10 mouse cellular contexts compared by ENCODE assay signal in the genomic region with DNA sequence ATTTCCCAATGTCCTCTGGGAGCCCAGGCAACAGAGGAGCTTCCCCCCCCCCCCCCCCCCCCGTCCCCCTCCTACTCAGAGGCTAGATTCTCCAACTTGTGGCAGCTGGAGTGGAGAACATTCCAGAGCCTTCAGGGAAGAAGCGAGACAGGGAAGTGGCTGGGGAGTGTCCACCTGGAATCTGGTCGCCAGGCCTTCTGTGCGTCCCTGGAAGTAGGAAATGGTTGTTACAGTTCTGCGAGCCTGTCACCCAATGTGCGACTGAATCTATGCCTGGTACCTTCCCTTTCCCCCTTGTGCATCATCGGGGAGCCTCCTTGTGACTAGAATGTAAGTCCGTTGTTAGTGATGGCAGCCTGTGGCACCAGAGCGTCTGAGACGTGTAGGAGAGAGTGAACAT. TPM values are rescaled to one million over a fixed set of nuclear protein-coding genes. Genes with fewer than 3 reads are reported as not detected.
DNase-seq lines count a peak whose midpoint lies in the region; TF ChIP-seq lines count a peak whose summit lies in the region.
"Had no signal": no experiment of that assay in that cellular context is flagged by ENCODE, and none has a peak within 500 bp of the region (broad histone marks: within the 10 kb centered on the region; RNA-seq: fewer than 3 reads in every experiment).

No protein-coding gene starts in this region.

- peaks cover 13% of the 10 kb centered on the region for H3K4me1 ChIP-seq in hindbrain, embryonic 10.5 days (replicated peaks)

- H3K27ac ChIP-seq in left cerebral cortex, adult 2 months: peak overlapping the region; percentile 24; the same call in 1 of the 2 replicates
- H3K27ac ChIP-seq in hindbrain, embryonic 10.5 days: no peak overlapping the region
- H3K27ac ChIP-seq: hindbrain, embryonic 15.5 days; liver, embryonic 15.5 days; neural tube, embryonic 13.5 days had no signal

- DNase-seq in left cerebral cortex, adult 2 months (ENCODE audit: extremely low spot score in 1 of 2, low spot score in 2 of 2): peak in 1 of 2 experiments; percentile 33
- DNase-seq in left cerebral cortex, postnatal 4 days: no peak
- DNase-seq in frontal cortex, postnatal 36 days (ENCODE audit: low spot score in 2 of 2): peak; percentile 28 to 43
- peak; percentile 6 to 28 for DNase-seq in left cerebral cortex, adult 8-10 months (ENCODE audit: low spot score in 2 of 2)
- peak; percentile 30 to 43 for DNase-seq in right cerebral cortex, postnatal 36 days (ENCODE audit: low spot score in 2 of 2)
- no peak for DNase-seq in hindbrain, embryonic 10.5 days (ENCODE audit: low spot score)
- DNase-seq in embryo, embryonic 10 days (ENCODE audit: low spot score): no peak

- H3K36me3 ChIP-seq in hindbrain, embryonic 10.5 days: peaks cover 2% of the 10 kb centered on the region
- H3K36me3 ChIP-seq: hindbrain, embryonic 15.5 days; liver, embryonic 15.5 days had no signal

- H3K9me3 ChIP-seq in hindbrain, embryonic 10.5 days: no peaks in the 10 kb centered on the region
- H3K9me3 ChIP-seq: hindbrain, embryonic 15.5 days; liver, embryonic 15.5 days; neural tube, embryonic 13.5 days had no signal

- no peaks in the 10 kb centered on the region for H3K27me3 ChIP-seq in hindbrain, embryonic 10.5 days (ENCODE audit: insufficient read depth, poor library complexity, severe bottlenecking)
- H3K27me3 ChIP-seq: hindbrain, embryonic 15.5 days; liver, embryonic 15.5 days; neural tube, embryonic 13.5 days had no signal

- WGBS in hindbrain, embryonic 10.5 days: 61% methylated on average over 10 of the region's 10 CpGs

- H3K4me3 ChIP-seq in left cerebral cortex, adult 2 months: peak overlapping the region; percentile 40
- no peak overlapping the region for H3K4me3 ChIP-seq in hindbrain, embryonic 10.5 days
- H3K4me3 ChIP-seq: hindbrain, embryonic 15.5 days; liver, embryonic 15.5 days; neural tube, embryonic 13.5 days had no signal

- no peak for TF ChIP-seq CTCF in left cerebral cortex, adult 2 months (IDR thresholded peaks at IDR 0.05)

- intact Hi-C loops in left cerebral cortex, adult 2 months (cut with DNase I): no loop called here
- intact Hi-C loops in left cerebral cortex, postnatal 4 days (cut with DNase I): no loop called here

RNA-seq across cellular contexts. Expression of a gene that starts 2.4 kb away (rescaled TPM):
- 10 to 100 TPM; 17.4 to 19.0 TPM for total RNA-seq in left cerebral cortex, adult 2 months (2021)
- total RNA-seq in left cerebral cortex, postnatal 4 days (2021): 10 to 100 TPM; 25.4 to 28.2 TPM
- 10 to 100 TPM; 16.6 to 17.9 (median 17.6) TPM for total RNA-seq in left cerebral cortex, adult 8-10 months (2022)
- 10.1 and 12.1 TPM in 2 replicates for polyA plus RNA-seq in hindbrain, embryonic 10.5 days (2016; fragmentation: Nextera tagmentation; extraction: Ambion mirVana)

RNA-seq across cellular contexts. Expression of a gene that starts 27.5 kb away (rescaled TPM):
- total RNA-seq in left cerebral cortex, adult 2 months (2021): 1 to 10 TPM; 3.6 to 3.9 TPM
- total RNA-seq in left cerebral cortex, postnatal 4 days (2021): 1 to 10 TPM; 5.1 to 5.4 TPM
- total RNA-seq in left cerebral cortex, adult 8-10 months (2022): 1 to 10 TPM; 4.0 to 6.8 (median 4.9) TPM
- 18.0 and 27.0 TPM in 2 replicates for polyA plus RNA-seq in hindbrain, embryonic 10.5 days (2016; fragmentation: Nextera tagmentation; extraction: Ambion mirVana)

RNA-seq across cellular contexts. Expression of a gene that starts 48.2 kb away (rescaled TPM):
- total RNA-seq in left cerebral cortex, adult 2 months (2021): 1 to 10 TPM; 8.9 to 9.6 TPM
- 10 to 100 TPM in 1 of 2 experiments, 1 to 10 TPM in 1; 9.9 to 10.7 TPM for total RNA-seq in left cerebral cortex, postnatal 4 days (2021)
- total RNA-seq in left cerebral cortex, adult 8-10 months (2022): 1 to 10 TPM; 8.0 to 9.5 (median 8.8) TPM
- polyA plus RNA-seq in hindbrain, embryonic 10.5 days (2016; fragmentation: Nextera tagmentation; extraction: Ambion mirVana): 4.8 and 4.9 TPM in 2 replicates

RNA-seq across cellular contexts. Expression of a gene that starts 49.9 kb away (rescaled TPM):
- total RNA-seq in left cerebral cortex, adult 2 months (2021): 10 to 100 TPM; 22.3 to 23.8 TPM
- total RNA-seq in left cerebral cortex, postnatal 4 days (2021): 10 to 100 TPM; 19.5 to 22.5 TPM
- 10 to 100 TPM; 17.5 to 22.5 (median 18.0) TPM for total RNA-seq in left cerebral cortex, adult 8-10 months (2022)
- 8.5 and 12.2 TPM in 2 replicates for polyA plus RNA-seq in hindbrain, embryonic 10.5 days (2016; fragmentation: Nextera tagmentation; extraction: Ambion mirVana)

Comparison
In these comparisons a context has a peak if more than half of its experiments do, and no peak if none do; other contexts are left out.
1. DNase-seq: peak in frontal cortex, postnatal 36 days (2 of 2), left cerebral cortex, adult 8-10 months (2 of 2) and right cerebral cortex, postnatal 36 days (2 of 2); none in left cerebral cortex, postnatal 4 days (single experiment), hindbrain, embryonic 10.5 days (single experiment) and embryo, embryonic 10 days (single experiment).